Mouse (Mus musculus): Measurements from ENCODE around the gene Ube2k.

Gene Ube2k

GRCm38 (mm10) chr5:65537420-65538071 lies 513 bp downstream of the Ube2k start:
- DNase-seq (ENCODE audit: low read depth, low spot score) = no peak

GRCm38 (mm10) chr5:65538121-65538520 lies 1.1 kb downstream of the Ube2k start:
- no peak for DNase-seq (ENCODE audit: low read depth, low spot score)

- no peak for DNase-seq (ENCODE audit: low read depth, low spot score)
Measured at GRCm38 (mm10) chr5:65538829-65539228, 1.8 kb downstream of the Ube2k start.

DNA sequence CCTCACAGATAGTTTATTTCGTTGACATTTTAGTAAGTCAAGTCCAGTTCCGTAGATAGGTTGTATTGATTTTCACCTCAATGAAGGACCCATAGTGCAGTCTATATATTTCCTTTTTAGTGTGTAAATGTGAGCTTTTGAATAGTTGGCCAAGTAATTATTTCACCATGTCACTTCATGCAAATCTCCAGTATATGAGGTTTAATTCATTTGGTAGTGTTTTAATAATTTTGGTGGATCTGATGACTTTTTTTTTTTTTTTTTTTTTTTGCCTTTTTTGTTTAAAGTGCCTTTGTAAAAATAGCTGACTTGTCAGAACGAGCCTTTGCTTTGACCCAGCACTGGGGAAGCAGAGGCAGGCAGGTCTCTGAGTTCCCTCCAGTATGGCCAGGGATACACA lies 2.8 kb downstream of the Ube2k start:
- DNase-seq (ENCODE audit: low read depth, low spot score) = no peak

DNA sequence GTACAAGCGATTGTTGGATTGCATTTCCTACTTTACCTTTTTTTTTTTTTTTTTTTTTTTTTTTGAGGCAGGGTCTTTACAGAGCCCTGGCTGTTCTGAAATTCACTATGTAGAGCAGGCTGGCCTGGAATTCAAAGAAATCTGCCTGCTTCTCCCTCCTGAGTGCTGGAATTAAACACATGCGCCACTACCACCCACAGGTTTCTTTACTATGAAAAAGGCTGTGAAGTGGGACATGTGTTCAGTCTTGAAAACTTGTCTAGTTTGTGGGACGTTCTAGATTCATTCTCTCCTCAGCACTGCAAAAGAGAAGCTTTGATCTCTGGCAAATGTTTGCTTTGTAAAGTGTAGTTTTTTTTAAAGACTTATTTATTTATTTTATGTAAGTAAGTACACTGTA lies 4.9 kb downstream of the Ube2k start:
- no peak for DNase-seq (ENCODE audit: low read depth, low spot score)

DNA sequence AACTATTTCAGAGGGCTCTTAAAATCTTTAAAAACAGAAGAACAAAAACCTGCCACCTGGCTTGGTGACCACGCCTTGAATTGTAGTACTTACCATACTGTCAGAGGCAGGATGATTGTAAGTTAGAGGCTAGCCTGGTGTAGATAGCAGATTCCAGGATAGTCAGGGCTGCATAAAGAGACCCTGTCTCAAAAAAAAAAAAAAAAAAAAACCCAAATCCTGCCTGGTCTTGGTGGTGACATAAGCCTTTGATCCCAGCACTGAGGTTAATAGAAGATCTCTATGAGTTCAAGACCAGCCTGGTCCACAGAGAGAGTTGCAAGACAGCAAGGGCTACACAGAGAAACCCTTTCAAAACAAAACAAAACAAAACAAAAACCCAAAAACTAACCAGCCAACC lies 6.5 kb downstream of the Ube2k start:
- DNase-seq (ENCODE audit: low read depth, low spot score) = no peak

GRCm38 (mm10) chr5:65544616-65545015 lies 7.6 kb downstream of the Ube2k start:
- DNase-seq (ENCODE audit: low read depth, low spot score) = no peak

DNA sequence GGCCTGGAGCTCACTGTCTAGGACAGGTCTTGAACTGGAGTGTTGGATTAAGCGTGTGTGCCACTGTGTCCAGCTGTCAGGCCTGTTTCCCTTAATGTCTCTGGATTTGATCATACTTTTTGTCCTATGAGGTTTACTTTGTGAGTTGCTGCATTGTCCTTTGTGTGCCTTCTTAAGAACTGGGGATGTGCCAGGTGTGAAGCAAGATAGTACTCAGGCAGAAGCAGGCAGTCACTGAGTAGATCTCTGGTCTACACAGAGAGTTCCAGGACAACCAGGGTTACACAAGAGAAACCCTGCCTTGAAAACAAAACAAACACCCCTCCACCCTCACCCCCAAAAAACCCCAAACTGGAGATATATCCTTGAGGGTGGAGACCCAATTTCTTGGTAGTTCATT lies 12.6 kb downstream of the Ube2k start:
- DNase-seq (ENCODE audit: low read depth, low spot score) = no peak

GRCm38 (mm10) chr5:65557109-65557508 lies 20.1 kb downstream of the Ube2k start:
- no peak for DNase-seq (ENCODE audit: low read depth, low spot score)

DNA sequence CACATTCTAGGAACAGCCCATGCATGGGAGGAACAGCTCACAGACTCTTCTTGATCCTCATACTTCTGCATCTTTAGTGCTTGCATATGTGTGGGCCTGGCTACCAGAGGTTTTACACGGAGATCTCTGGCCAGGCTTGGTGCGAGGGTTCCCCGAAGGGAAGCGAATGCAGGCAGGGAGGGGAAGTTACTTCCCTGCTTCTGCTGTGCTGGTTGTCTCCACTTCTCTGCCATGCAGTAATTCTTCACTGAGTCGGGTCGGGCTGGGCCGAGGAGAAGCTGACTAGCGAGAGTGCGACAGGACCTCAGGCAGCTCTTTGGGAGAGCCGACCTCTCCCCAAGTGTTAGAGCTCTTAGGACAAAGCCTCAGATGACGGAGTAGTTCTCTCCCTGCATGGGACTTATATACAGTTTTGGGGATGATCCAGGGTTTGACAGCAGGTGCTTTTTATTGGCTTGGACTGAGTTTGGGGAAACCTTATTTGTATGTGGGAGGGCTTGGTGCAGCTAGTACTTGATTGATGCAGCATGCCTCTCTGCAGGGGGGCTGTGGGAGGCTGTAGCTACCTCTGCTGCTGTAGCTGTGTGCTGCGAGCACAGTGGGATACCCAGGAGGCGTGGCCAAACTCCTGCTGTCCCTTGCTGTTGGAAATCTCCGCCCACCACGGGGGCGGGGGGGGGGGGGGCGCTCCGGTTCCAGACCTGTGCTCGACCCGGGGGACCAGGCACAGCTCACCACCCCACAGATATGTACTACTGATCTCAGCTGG lies 24.3 kb downstream of the Ube2k start:
- peak; percentile 39 for DNase-seq (ENCODE audit: low read depth, low spot score)

GRCm38 (mm10) chr5:65565486-65565885 lies 28.5 kb downstream of the Ube2k start:
- DNase-seq (ENCODE audit: low read depth, low spot score) = no peak

DNA sequence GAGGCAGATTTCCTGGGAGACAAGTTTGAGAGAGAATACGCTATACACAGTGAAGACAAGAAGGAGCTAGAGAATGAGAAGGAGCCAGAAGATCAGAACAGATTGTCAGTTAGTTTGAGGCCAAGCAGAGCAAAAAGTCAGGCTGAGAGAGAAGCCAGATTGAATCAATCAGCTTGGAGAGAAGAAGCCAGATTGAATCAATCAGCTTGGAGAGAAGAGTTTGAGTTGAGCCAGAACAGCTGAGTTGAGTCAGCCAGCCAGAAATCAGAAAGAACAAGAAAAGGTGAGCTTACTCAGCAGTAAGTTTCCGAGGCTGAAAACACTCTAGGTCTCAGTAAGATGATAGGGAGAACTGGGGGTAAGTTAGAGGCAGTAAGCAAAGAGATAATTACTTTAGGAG lies 37.8 kb downstream of the Ube2k start:
- no peak for DNase-seq (ENCODE audit: low read depth, low spot score)

- no peak for DNase-seq (ENCODE audit: low read depth, low spot score)
Measured at GRCm38 (mm10) chr5:65575896-65576295, 38.9 kb downstream of the Ube2k start.

DNA sequence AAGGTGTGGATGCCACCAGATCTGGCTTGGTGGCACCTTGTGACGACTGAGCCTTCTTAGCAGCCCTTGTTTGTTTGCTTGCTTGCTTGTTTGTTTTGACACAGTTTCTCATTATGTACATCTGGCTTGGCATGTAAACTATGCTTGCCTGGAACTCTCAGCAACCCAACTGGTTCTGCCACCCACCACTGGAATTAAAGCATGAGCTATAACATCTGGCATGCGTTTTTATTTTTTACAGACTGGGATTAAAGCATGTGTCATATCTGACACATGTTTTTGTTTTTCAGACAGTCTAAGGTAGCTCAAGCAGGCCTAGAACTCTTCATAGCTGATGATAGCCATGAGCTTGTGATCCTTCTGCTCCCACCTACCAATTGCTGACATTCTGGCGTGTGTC lies 41.5 kb downstream of the Ube2k start:
- no peak for DNase-seq (ENCODE audit: low read depth, low spot score)

- no peak for DNase-seq (ENCODE audit: low read depth, low spot score)
Measured at GRCm38 (mm10) chr5:65586291-65586690, 49.3 kb downstream of the Ube2k start.

DNA sequence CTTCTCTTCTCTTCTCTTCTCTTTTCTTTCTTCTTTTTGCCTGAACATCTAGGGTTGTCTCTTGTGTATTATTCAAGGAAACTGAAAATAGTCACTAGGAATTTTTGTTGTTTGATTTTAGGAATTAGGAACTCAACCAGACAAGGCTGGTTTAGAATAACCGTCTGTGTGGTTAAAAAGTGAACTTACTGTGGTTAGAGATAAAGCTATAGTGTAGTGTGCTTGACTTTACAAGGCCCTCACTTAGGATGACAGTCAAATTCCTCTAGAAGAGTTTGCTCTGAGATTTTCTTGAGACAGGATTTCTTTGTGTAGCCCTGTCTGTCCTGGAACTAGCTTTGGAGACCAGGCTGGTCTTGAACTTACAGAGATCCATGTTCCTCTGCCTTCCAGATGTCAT lies 53.2 kb downstream of the Ube2k start:
- DNase-seq (ENCODE audit: low read depth, low spot score) = no peak

DNA sequence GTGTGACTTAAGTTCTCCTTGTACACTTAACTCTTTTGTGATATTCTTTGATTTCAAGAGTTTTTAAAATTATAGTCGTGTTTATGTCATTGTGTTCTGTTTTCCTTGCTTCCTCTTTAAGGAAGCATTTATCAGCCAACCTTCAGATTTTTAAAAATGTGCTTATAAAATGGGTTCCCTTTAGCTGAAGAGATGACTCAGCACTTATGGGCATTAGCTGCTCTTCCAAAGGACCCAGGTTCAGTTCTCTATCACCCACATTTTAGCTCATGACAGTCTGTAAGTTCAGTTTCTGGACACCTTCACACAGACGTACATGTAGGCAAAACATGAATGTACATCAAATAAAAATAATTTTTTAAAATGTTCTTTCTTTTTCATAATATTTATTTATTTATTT lies 55.4 kb downstream of the Ube2k start:
- DNase-seq (ENCODE audit: low read depth, low spot score) = no peak

DNA sequence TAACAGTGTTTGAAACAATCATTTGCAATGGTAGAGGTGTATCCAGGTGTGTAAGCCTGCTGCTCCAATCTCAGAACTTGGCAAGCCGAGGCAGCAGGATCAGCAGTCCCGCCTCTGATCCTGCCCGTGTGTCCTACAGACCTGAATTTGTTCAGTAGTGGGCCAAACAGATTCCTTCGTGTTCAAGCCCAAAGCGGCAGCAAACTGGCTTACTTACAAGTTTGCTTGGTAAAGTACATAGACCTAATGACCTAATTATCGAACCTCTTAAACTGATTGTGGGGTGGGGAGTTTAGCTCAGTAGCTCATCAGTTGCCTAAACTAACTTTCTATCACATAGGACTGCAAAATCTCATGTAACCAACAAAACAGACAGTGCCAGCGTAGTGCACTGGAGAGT lies 62.6 kb downstream of the Ube2k start:
- no peak for DNase-seq (ENCODE audit: low read depth, low spot score)

DNA sequence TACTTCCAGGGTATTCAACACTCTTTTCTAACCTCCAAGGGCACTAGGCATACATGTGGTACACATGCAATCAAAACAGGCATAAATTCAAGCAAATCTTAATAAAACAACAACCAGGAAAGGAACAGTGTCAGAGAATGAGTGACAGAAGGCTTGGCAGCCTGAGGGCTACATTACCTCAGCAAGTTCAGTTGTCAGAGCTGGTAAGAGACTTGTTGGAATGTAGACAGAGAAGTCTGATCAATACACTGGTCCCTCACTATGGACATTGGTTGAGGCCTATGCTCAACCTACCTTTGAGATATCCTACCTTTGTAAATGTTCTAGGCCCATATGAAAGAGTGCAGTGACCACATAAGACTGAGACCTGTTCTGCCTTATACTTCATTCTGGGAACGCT lies 69.8 kb downstream of the Ube2k start:
- DNase-seq (ENCODE audit: low read depth, low spot score) = no peak

- no peak for DNase-seq (ENCODE audit: low read depth, low spot score)
Measured at GRCm38 (mm10) chr5:65609769-65610168, 72.7 kb downstream of the Ube2k start.

DNA sequence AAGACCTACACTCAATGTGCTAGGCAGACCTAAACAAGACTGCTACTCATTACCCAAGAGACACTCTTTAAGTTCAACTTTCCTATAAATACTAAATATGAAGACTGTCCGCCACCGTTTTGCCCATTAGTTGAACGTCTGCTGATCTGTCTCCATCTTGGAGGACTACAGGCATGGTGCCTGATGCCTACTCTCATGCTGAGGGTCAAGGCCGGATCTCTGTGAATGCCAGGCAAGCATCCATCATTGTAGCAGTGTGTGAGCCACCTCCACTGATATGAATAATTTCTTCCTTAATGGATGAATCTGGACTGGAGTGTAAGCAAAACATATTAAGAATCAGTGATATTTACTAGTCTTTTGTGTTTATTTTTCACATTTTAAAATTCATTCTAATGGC lies 73.5 kb downstream of the Ube2k start:
- no peak for DNase-seq (ENCODE audit: low read depth, low spot score)

- no peak for DNase-seq (ENCODE audit: low read depth, low spot score)
Measured at GRCm38 (mm10) chr5:65613152-65613924, 76.3 kb downstream of the Ube2k start.

DNA sequence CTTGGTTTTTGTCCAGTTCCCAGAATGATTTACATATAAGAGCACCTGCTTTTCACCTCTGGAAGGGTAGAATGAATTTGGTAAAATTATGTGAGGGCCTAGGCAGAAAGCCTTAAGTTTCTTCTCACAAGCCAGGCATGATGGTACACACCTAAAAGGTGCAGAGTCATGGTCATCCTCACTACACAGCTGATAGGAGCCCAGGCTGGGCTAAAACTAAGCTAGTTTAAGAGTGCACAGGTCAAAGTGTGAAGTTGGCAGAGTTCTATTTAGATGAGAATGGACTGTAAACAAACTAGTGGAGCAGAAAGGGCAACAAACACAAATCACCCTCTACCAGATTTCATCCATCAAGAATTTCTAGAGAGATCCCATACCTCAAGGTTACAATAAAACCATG lies 87.3 kb downstream of the Ube2k start:
- DNase-seq (ENCODE audit: low read depth, low spot score) = no peak

Data from WW6 (cell line).